Mouse (Mus musculus) neural tube, embryonic 14.5 days (tissue): Measurements from ENCODE around the gene Ppp4r4. TPM values are rescaled to one million over a fixed set of nuclear protein-coding genes. Genes with fewer than 3 reads are reported as not detected.

ENCODE experiments used
- ATAC-seq: fragments of 200-750 bp; cut with Nextera tagmentation; 2 replicates; pipeline ENCODE4 v1.8.0; 2017; ENCODE audit warnings: low read depth, mild to moderate bottlenecking, moderate TSS enrichment, moderate library complexity
- H3K27ac ChIP-seq: fragments of 300-500 bp; sonication (generic); 2 replicates; pipeline ENCODE4 v1.5.1; 2014; ENCODE audit warnings: low read depth, mild to moderate bottlenecking, control low read depth, low read length, moderate library complexity, mixed read lengths
- H3K27me3 ChIP-seq: fragments of 300-500 bp; sonication (generic); 2 replicates; pipeline ENCODE4 v1.6.1; 2014; ENCODE audit warnings: low read length; ENCODE audit not compliant: control insufficient read depth, insufficient read depth
- H3K36me3 ChIP-seq: fragments of 300-500 bp; sonication (generic); 2 replicates; pipeline ENCODE4 v1.6.1; 2014; ENCODE audit warnings: low read length, mixed read lengths; ENCODE audit not compliant: control insufficient read depth, insufficient read depth
- H3K4me1 ChIP-seq: fragments of 300-500 bp; sonication (generic); 2 replicates; pipeline ENCODE4 v1.6.1; 2014; ENCODE audit warnings: low read length; ENCODE audit not compliant: control insufficient read depth, insufficient read depth
- H3K4me2 ChIP-seq: fragments of 300-500 bp; sonication (generic); 2 replicates; pipeline ENCODE4 v1.6.1; 2014; ENCODE audit warnings: mild to moderate bottlenecking, low read depth, low read length, control low read depth
- H3K4me3 ChIP-seq: fragments of 300-500 bp; sonication (generic); 2 replicates; pipeline ENCODE4 v1.5.1; 2014; ENCODE audit warnings: low read depth, low read length, control low read depth, mixed read lengths
- H3K9ac ChIP-seq: fragments of 300-500 bp; sonication (generic); replicated peaks from 2 replicates; pipeline ENCODE4 v1.6.1; 2014; ENCODE audit warnings: low read depth, mild to moderate bottlenecking, control low read depth, low read length, mixed read lengths
- H3K9me3 ChIP-seq: fragments of 300-500 bp; sonication (generic); 2 replicates; pipeline ENCODE4 v1.6.1; 2016; ENCODE audit warnings: low read length; ENCODE audit not compliant: control insufficient read depth
- WGBS: fragments of 180-500 bp; shearing (Covaris S2); extraction: QIAGEN DNeasy Blood & Tissue Kit; methylation state at CpG from one replicate; pipeline ENCODE4 v1.1.7; 2014; 5-methylcytosine and 5-hydroxymethylcytosine counted together
- polyA plus RNA-seq: library from polyadenylated mRNA; unstranded; fragments of >200 nt; fragmentation: Nextera tagmentation; extraction: Ambion mirVana; gene quantifications from 2 replicates; pipeline ENCODE4 v1.2.1, GENCODE M21; 2014

Ppp4r4 gene
- polyA plus RNA-seq, 1 experiment from 2014 or later, result 3.8 TPM

- WGBS, result 75% methylated on average over 4 of the region's 4 CpGs
- H3K4me3 ChIP-seq, result no peak overlapping the region
These were observed 16.4 kb upstream of the Ppp4r4 start for GRCm38 (mm10) chr12:103515638-103516037.

GRCm38 (mm10) chr12:103518640-103519039 is 13.4 kb upstream of the Ppp4r4 start:
- H3K4me3 ChIP-seq, result no peak overlapping the region

More at GRCm38 (mm10) chr12:103515638-103516037, 16.4 kb upstream of the Ppp4r4 start:
- Histone ChIP-seq H3K4me1 (no peaks in the 10 kb centered on the region), H3K9ac (no peak overlapping the region), H3K36me3 (no peaks in the 10 kb centered on the region), H3K4me2 (no peak overlapping the region), H3K9me3 (no peaks in the 10 kb centered on the region), H3K27me3 (no peaks in the 10 kb centered on the region), H3K27ac (no peak overlapping the region)
- no peak for ATAC-seq

GRCm38 (mm10) chr12:103530596-103530995 is 1.5 kb upstream of the Ppp4r4 start:
- Histone ChIP-seq H3K27ac (no peak overlapping the region), H3K27me3 (no peaks in the 10 kb centered on the region), H3K9ac (no peak overlapping the region), H3K36me3 (no peaks in the 10 kb centered on the region), H3K4me1 (no peaks in the 10 kb centered on the region), H3K4me2 (no peak overlapping the region), H3K4me3 (no peak overlapping the region), H3K9me3 (no peaks in the 10 kb centered on the region)
- 88% methylated on average over 2 of the region's 2 CpGs for WGBS
- ATAC-seq, result no peak

More at GRCm38 (mm10) chr12:103518640-103519039, 13.4 kb upstream of the Ppp4r4 start:
- Histone ChIP-seq H3K27ac (no peak overlapping the region), H3K36me3 (no peaks in the 10 kb centered on the region), H3K4me2 (no peak overlapping the region), H3K27me3 (no peaks in the 10 kb centered on the region), H3K4me1 (no peaks in the 10 kb centered on the region), H3K9ac (no peak overlapping the region), H3K9me3 (no peaks in the 10 kb centered on the region; the same call in 1 of the 2 replicates)
- no peak for ATAC-seq
- WGBS, result 92% methylated on average over 6 of the region's 6 CpGs

- H3K4me2 ChIP-seq, result peak overlapping the region; percentile 58
- no peaks in the 10 kb centered on the region for H3K4me1 ChIP-seq
- no peaks in the 10 kb centered on the region for H3K36me3 ChIP-seq
- H3K27ac ChIP-seq, result peak overlapping the region; percentile 62
- 1% methylated on average over 43 of the region's 44 CpGs for WGBS
- no peaks in the 10 kb centered on the region for H3K27me3 ChIP-seq
- peak overlapping the region; percentile 71 for H3K4me3 ChIP-seq
- ATAC-seq, result peak; percentile 57
- peak overlapping the region; percentile 81 for H3K9ac ChIP-seq
- H3K9me3 ChIP-seq, result no peaks in the 10 kb centered on the region
These were observed 739 bp downstream of the Ppp4r4 start for GRCm38 (mm10) chr12:103532649-103533395.

- Histone ChIP-seq H3K36me3 (no peaks in the 10 kb centered on the region), H3K9ac (no peak overlapping the region), H3K4me1 (no peaks in the 10 kb centered on the region), H3K9me3 (no peaks in the 10 kb centered on the region), H3K27ac (no peak overlapping the region), H3K4me3 (no peak overlapping the region), H3K27me3 (no peaks in the 10 kb centered on the region), H3K4me2 (no peak overlapping the region)
- 71% methylated on average over 4 of the region's 4 CpGs for WGBS
- no peak for ATAC-seq
These were observed 8.3 kb downstream of the Ppp4r4 start for GRCm38 (mm10) chr12:103540429-103540828.

- Histone ChIP-seq H3K4me2 (no peak overlapping the region), H3K9me3 (no peaks in the 10 kb centered on the region), H3K4me1 (no peaks in the 10 kb centered on the region), H3K9ac (no peak overlapping the region), H3K27ac (no peak overlapping the region), H3K4me3 (no peak overlapping the region), H3K27me3 (no peaks in the 10 kb centered on the region), H3K36me3 (no peaks in the 10 kb centered on the region)
- no peak for ATAC-seq
- 87% methylated on average over 2 of the region's 2 CpGs for WGBS
These were observed 11.3 kb downstream of the Ppp4r4 start for GRCm38 (mm10) chr12:103543351-103543750.

GRCm38 (mm10) chr12:103544213-103544612 is 12.1 kb downstream of the Ppp4r4 start:
- Histone ChIP-seq H3K36me3 (no peaks in the 10 kb centered on the region), H3K4me2 (no peak overlapping the region), H3K9me3 (no peaks in the 10 kb centered on the region), H3K4me1 (no peaks in the 10 kb centered on the region), H3K9ac (no peak overlapping the region), H3K27me3 (no peaks in the 10 kb centered on the region), H3K4me3 (no peak overlapping the region), H3K27ac (no peak overlapping the region)
- no peak for ATAC-seq
- 6% methylated on average over 3 of the region's 3 CpGs for WGBS

- Histone ChIP-seq H3K9me3 (no peaks in the 10 kb centered on the region), H3K4me1 (no peaks in the 10 kb centered on the region), H3K4me3 (no peak overlapping the region), H3K27ac (no peak overlapping the region), H3K4me2 (no peak overlapping the region), H3K27me3 (no peaks in the 10 kb centered on the region), H3K9ac (no peak overlapping the region), H3K36me3 (no peaks in the 10 kb centered on the region)
- ATAC-seq, result no peak
- WGBS, result 15% methylated on average over 2 of the region's 2 CpGs
These were observed 15.4 kb downstream of the Ppp4r4 start for GRCm38 (mm10) chr12:103547438-103547837.

- Histone ChIP-seq H3K27ac (no peak overlapping the region), H3K9me3 (no peaks in the 10 kb centered on the region), H3K36me3 (no peaks in the 10 kb centered on the region), H3K4me2 (no peak overlapping the region), H3K4me3 (no peak overlapping the region), H3K9ac (no peak overlapping the region), H3K27me3 (no peaks in the 10 kb centered on the region), H3K4me1 (no peaks in the 10 kb centered on the region)
- WGBS, result 74% methylated on average over 4 of the region's 4 CpGs
- no peak for ATAC-seq
These were observed 16.4 kb downstream of the Ppp4r4 start for GRCm38 (mm10) chr12:103548526-103548925.
